Mouse (Mus musculus): ENCODE measurements at regions not wholly inside any gene's neighbourhood (a gene's known extent, or its start where the extent isn't known, plus 50 kb on each side); places are given as distances from the start of the nearest gene placed in this dataset.
A peak's percentile ranks its signal among the peaks of the same experiment; 100 is the strongest.

GRCm38 (mm10) chr15:59777307-59777871 is 239.0 kb downstream of the 4933412E24Rik start:
- Histone ChIP-seq H3K4me2 (no peak overlapping the region), H3K9ac (no peak overlapping the region), H3K27me3 (no peaks in the 10 kb centered on the region), H3K9me3 (replicated peaks) (no peaks in the 10 kb centered on the region), H3K4me3 (no peak overlapping the region), H3K36me3 (ENCODE audit: poor library complexity, severe bottlenecking) (no peaks in the 10 kb centered on the region), H3K27ac (no peak overlapping the region), H3K4me1 (no peaks in the 10 kb centered on the region)
- WGBS = 82% methylated on average over 13 of the region's 13 CpGs
- no peak for ATAC-seq

- Histone ChIP-seq H3K4me1 (no peaks in the 10 kb centered on the region), H3K9me3 (replicated peaks) (peaks cover 4% of the 10 kb centered on the region; the same call in 1 of the 2 replicates), H3K9ac (no peak overlapping the region), H3K27ac (no peak overlapping the region), H3K4me3 (no peak overlapping the region), H3K4me2 (no peak overlapping the region), H3K36me3 (ENCODE audit: poor library complexity, severe bottlenecking) (no peaks in the 10 kb centered on the region), H3K27me3 (no peaks in the 10 kb centered on the region)
- 96% methylated on average over 3 of the region's 3 CpGs for WGBS
- ATAC-seq = no peak
Measured at GRCm38 (mm10) chr15:59775781-59776180, 240.6 kb downstream of the 4933412E24Rik start.

GRCm38 (mm10) chr15:59773983-59774382 is 242.4 kb downstream of the 4933412E24Rik start:
- peaks cover 6% of the 10 kb centered on the region; the same call in 1 of the 2 replicates for H3K9me3 ChIP-seq (replicated peaks)
- no peak overlapping the region for H3K27ac ChIP-seq
- no peak overlapping the region for H3K9ac ChIP-seq
- no peak for ATAC-seq
- no peaks in the 10 kb centered on the region for H3K36me3 ChIP-seq (ENCODE audit: poor library complexity, severe bottlenecking)
- H3K27me3 ChIP-seq = no peaks in the 10 kb centered on the region
- no peak overlapping the region for H3K4me3 ChIP-seq
- H3K4me2 ChIP-seq = no peak overlapping the region
- WGBS = 82% methylated on average over 2 of the region's 2 CpGs
- no peaks in the 10 kb centered on the region for H3K4me1 ChIP-seq

GRCm38 (mm10) chr15:59772595-59772994 is 243.8 kb downstream of the 4933412E24Rik start:
- Histone ChIP-seq H3K27me3 (no peaks in the 10 kb centered on the region), H3K4me2 (no peak overlapping the region), H3K4me1 (no peaks in the 10 kb centered on the region), H3K9ac (no peak overlapping the region), H3K27ac (no peak overlapping the region), H3K36me3 (ENCODE audit: poor library complexity, severe bottlenecking) (no peaks in the 10 kb centered on the region), H3K9me3 (replicated peaks) (peaks cover 6% of the 10 kb centered on the region; the same call in 1 of the 2 replicates), H3K4me3 (no peak overlapping the region)
- 91% methylated on average over 2 of the region's 2 CpGs for WGBS
- no peak for ATAC-seq

- H3K4me2 ChIP-seq = no peak overlapping the region
- H3K27ac ChIP-seq = no peak overlapping the region
- no peak overlapping the region for H3K4me3 ChIP-seq
- no peaks in the 10 kb centered on the region for H3K4me1 ChIP-seq
- H3K27me3 ChIP-seq = no peaks in the 10 kb centered on the region
- no peaks in the 10 kb centered on the region for H3K9me3 ChIP-seq (replicated peaks)
- H3K9ac ChIP-seq = no peak overlapping the region
- WGBS = 93% methylated on average over 6 of the region's 6 CpGs
- ATAC-seq = no peak
- no peaks in the 10 kb centered on the region for H3K36me3 ChIP-seq (ENCODE audit: poor library complexity, severe bottlenecking)
Measured at GRCm38 (mm10) chr15:59762061-59762460, 254.4 kb downstream of the 4933412E24Rik start.

- no peak overlapping the region for H3K9ac ChIP-seq
- 90% methylated on average over 5 of the region's 5 CpGs for WGBS
- H3K4me2 ChIP-seq = no peak overlapping the region
- no peak overlapping the region for H3K4me3 ChIP-seq
- ATAC-seq = no peak
- no peaks in the 10 kb centered on the region for H3K36me3 ChIP-seq (ENCODE audit: poor library complexity, severe bottlenecking)
- H3K27ac ChIP-seq = no peak overlapping the region
- no peaks in the 10 kb centered on the region for H3K4me1 ChIP-seq
- no peaks in the 10 kb centered on the region for H3K9me3 ChIP-seq (replicated peaks)
- no peaks in the 10 kb centered on the region for H3K27me3 ChIP-seq
Measured at GRCm38 (mm10) chr15:59760490-59760889, 255.9 kb downstream of the 4933412E24Rik start.

- peaks cover 4% of the 10 kb centered on the region; the same call in 1 of the 2 replicates for H3K4me1 ChIP-seq
- H3K9ac ChIP-seq = no peak overlapping the region
- H3K36me3 ChIP-seq (ENCODE audit: poor library complexity, severe bottlenecking) = no peaks in the 10 kb centered on the region
- no peaks in the 10 kb centered on the region for H3K9me3 ChIP-seq (replicated peaks)
- H3K27ac ChIP-seq = no peak overlapping the region
- 51% methylated on average over 4 of the region's 4 CpGs for WGBS
- H3K27me3 ChIP-seq = no peaks in the 10 kb centered on the region
- H3K4me3 ChIP-seq = no peak overlapping the region
- ATAC-seq = no peak
- H3K4me2 ChIP-seq = no peak overlapping the region
Measured at GRCm38 (mm10) chr15:59759566-59759965, 256.8 kb downstream of the 4933412E24Rik start.

- peaks cover 4% of the 10 kb centered on the region; the same call in 1 of the 2 replicates for H3K4me1 ChIP-seq
- H3K4me2 ChIP-seq = no peak overlapping the region
- ATAC-seq = no peak
- no peak overlapping the region for H3K27ac ChIP-seq
- no peak overlapping the region for H3K4me3 ChIP-seq
- H3K27me3 ChIP-seq = no peaks in the 10 kb centered on the region
- no peak overlapping the region for H3K9ac ChIP-seq
- no peaks in the 10 kb centered on the region for H3K36me3 ChIP-seq (ENCODE audit: poor library complexity, severe bottlenecking)
- no peaks in the 10 kb centered on the region for H3K9me3 ChIP-seq (replicated peaks)
- WGBS = 82% methylated on average over 2 of the region's 2 CpGs
Measured at GRCm38 (mm10) chr15:59758971-59759370, 257.4 kb downstream of the 4933412E24Rik start.

- Histone ChIP-seq H3K4me2 (no peak overlapping the region), H3K9ac (no peak overlapping the region), H3K27ac (no peak overlapping the region), H3K27me3 (no peaks in the 10 kb centered on the region), H3K36me3 (ENCODE audit: poor library complexity, severe bottlenecking) (no peaks in the 10 kb centered on the region), H3K4me3 (no peak overlapping the region), H3K4me1 (peaks cover 4% of the 10 kb centered on the region; the same call in 1 of the 2 replicates), H3K9me3 (replicated peaks) (no peaks in the 10 kb centered on the region)
- no peak for ATAC-seq
- WGBS = 73% methylated on average over 6 of the region's 6 CpGs
Measured at GRCm38 (mm10) chr15:59756141-59756540, 260.3 kb downstream of the 4933412E24Rik start.

- peaks cover 4% of the 10 kb centered on the region; the same call in 1 of the 2 replicates for H3K4me1 ChIP-seq
- 64% methylated on average over 13 of the region's 13 CpGs for WGBS
Measured at GRCm38 (mm10) chr15:59754906-59755305, 261.5 kb downstream of the 4933412E24Rik start.

GRCm38 (mm10) chr15:59752277-59752676 is 264.1 kb downstream of the 4933412E24Rik start:
- WGBS = 90% methylated on average over 1 of the region's 1 CpGs
- no peak overlapping the region for H3K4me3 ChIP-seq
- ATAC-seq = no peak
- H3K9me3 ChIP-seq (replicated peaks) = no peaks in the 10 kb centered on the region
- no peaks in the 10 kb centered on the region for H3K36me3 ChIP-seq (ENCODE audit: poor library complexity, severe bottlenecking)
- no peak overlapping the region for H3K9ac ChIP-seq
- no peaks in the 10 kb centered on the region for H3K27me3 ChIP-seq
- peaks cover 4% of the 10 kb centered on the region; the same call in 1 of the 2 replicates for H3K4me1 ChIP-seq
- H3K27ac ChIP-seq = no peak overlapping the region
- no peak overlapping the region for H3K4me2 ChIP-seq

More at GRCm38 (mm10) chr15:59754906-59755305, 261.5 kb downstream of the 4933412E24Rik start:
- Histone ChIP-seq H3K9ac (no peak overlapping the region), H3K27ac (no peak overlapping the region), H3K36me3 (ENCODE audit: poor library complexity, severe bottlenecking) (no peaks in the 10 kb centered on the region), H3K27me3 (no peaks in the 10 kb centered on the region), H3K4me2 (no peak overlapping the region; the same call in 1 of the 2 replicates), H3K9me3 (replicated peaks) (no peaks in the 10 kb centered on the region), H3K4me3 (no peak overlapping the region)
- no peak for ATAC-seq

GRCm38 (mm10) chr15:59746290-59746689 is 270.1 kb downstream of the 4933412E24Rik start:
- no peak overlapping the region for H3K27ac ChIP-seq
- H3K4me2 ChIP-seq = no peak overlapping the region
- peak; percentile 48; the same call in 1 of the 2 replicates for ATAC-seq
- WGBS = 54% methylated on average over 9 of the region's 9 CpGs
- no peak overlapping the region for H3K9ac ChIP-seq
- H3K4me3 ChIP-seq = no peak overlapping the region
- H3K27me3 ChIP-seq = no peaks in the 10 kb centered on the region
- no peaks in the 10 kb centered on the region for H3K9me3 ChIP-seq (replicated peaks)
- no peaks in the 10 kb centered on the region for H3K4me1 ChIP-seq
- no peaks in the 10 kb centered on the region for H3K36me3 ChIP-seq (ENCODE audit: poor library complexity, severe bottlenecking)

GRCm38 (mm10) chr15:59744411-59744931 is 271.9 kb downstream of the 4933412E24Rik start:
- ATAC-seq = no peak
- Histone ChIP-seq H3K9ac (no peak overlapping the region), H3K27me3 (no peaks in the 10 kb centered on the region), H3K36me3 (ENCODE audit: poor library complexity, severe bottlenecking) (no peaks in the 10 kb centered on the region), H3K4me2 (no peak overlapping the region), H3K27ac (no peak overlapping the region), H3K9me3 (replicated peaks) (no peaks in the 10 kb centered on the region), H3K4me1 (no peaks in the 10 kb centered on the region), H3K4me3 (no peak overlapping the region)
- WGBS = 68% methylated on average over 5 of the region's 5 CpGs
